Mouse (Mus musculus) mouse embryonic stem cell (cell line): ENCODE results near the gene C1qtnf6.

Experiments used
- in situ Hi-C, 2 experiments: fragments of 300-500 bp; cut with MboI; formaldehyde crosslinking; loops; 1 replicate in 1 of 2; 3 replicates in 1 of 2; pipeline ENCODE4 v1.14.3; 2019 to 2020; ENCODE audit warnings: low sequenced_read_pairs in 2 of 2, low pct_unique_long_range_greater_than_20kb in 1 of 2, mixed read lengths in 1 of 2; ENCODE audit not compliant: unreplicated experiment in 1 of 2

The C1qtnf6 gene

GRCm38 (mm10) chr15:78524163-78524562 is 7.1 kb downstream of the C1qtnf6 start:
- in situ Hi-C loops = no loop called here

GRCm38 (mm10) chr15:78521892-78522291 is 9.3 kb downstream of the C1qtnf6 start:
- in situ Hi-C loops = no loop called here

GRCm38 (mm10) chr15:78521331-78521730 is 9.9 kb downstream of the C1qtnf6 start:
- in situ Hi-C loops = no loop called here

DNA sequence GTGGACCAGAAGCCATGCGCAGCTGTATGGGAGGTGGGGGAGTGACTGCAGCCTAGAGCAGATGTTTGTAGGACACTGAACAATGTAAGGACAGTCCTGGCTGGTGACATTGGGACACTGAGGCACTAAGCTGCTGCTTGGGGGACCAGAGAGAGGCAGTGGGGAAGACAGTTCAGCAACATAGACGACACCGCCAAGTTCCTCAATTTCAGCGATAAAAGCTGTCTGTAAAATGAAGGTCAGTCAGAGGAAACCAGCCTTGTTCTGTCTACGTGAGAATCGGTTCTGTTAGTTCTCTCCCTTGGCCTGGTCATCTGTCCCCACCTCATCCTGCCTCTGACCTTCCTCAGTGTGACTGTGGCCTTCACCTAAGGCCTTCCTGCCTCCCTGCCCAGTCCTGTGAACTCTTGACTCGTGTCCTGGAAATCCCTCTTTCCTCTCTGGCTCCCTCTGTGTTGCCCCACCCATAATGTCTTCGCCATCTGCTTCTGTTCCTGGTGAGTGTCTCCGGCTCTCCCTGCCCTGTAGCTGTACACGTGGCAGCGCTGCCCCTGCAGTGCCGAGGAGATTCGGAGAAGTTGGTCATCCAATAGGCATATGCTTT is 11.0 kb downstream of the C1qtnf6 start:
- in situ Hi-C loops = no loop called here

- in situ Hi-C loops = no loop called here
Observed at GRCm38 (mm10) chr15:78518221-78518620, 13.0 kb downstream of the C1qtnf6 start.

DNA sequence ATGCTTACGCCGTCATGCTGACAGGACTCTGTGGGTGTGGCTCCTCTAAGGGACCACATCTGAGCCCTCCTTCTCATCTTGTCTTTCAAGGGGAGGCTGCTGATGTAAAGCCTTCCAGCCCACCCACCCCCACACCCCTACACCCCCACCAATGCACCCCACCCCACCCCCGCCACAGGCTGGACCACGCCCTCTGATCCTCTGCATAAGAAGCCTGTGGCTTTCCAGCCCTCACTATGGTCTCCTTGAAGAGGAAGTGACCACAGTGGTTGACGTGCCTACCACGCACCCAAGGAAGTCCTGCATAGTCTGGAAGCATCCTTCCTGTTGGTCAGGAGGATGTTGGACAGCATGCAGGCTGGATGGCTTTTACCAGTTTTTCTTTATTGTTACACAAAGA is 15.5 kb downstream of the C1qtnf6 start:
- in situ Hi-C loops = no loop called here

GRCm38 (mm10) chr15:78514393-78515146 is 16.6 kb downstream of the C1qtnf6 start:
- in situ Hi-C loops = no loop called here

DNA sequence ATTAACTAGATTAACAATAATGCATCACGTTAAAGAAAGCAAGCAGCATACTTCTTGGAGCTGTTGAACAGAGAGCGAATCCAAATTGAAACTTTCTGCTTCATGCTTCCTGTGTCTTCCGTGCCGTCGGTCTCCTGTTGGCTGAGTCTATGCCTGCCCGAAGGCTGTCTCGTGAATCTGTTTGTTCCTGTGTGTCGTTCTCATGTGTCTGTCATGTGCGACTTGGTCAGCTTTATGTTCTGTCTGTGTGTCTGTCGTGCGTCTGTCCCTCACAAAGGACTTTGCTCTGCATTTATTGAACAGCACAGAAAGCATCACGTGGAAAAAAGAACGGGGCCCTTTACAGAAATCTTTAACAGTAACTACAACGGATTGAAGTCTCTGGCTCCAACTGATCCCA is 18.2 kb downstream of the C1qtnf6 start:
- in situ Hi-C loops = no loop called here

- in situ Hi-C loops = no loop called here
Observed at GRCm38 (mm10) chr15:78511951-78512350, 19.3 kb downstream of the C1qtnf6 start.

DNA sequence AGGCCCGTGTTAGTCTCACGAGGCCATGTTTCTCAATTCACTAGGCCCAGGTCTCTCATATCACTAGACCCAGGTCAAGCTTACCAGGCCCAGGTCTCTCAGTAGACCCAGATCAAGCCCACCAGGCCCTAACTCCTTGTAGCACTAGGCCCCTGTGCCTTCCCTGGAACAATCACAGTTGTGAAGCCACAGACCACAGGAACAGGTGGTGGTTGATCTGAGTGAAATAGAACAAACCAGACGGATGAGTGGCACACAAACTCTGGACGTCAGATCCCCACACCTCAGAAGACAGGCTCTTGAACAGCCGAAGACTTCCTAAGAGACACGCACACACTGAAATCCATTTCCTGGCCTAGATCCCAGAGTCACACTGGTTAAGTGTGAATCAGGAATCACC is 20.5 kb downstream of the C1qtnf6 start:
- in situ Hi-C loops = no loop called here

DNA sequence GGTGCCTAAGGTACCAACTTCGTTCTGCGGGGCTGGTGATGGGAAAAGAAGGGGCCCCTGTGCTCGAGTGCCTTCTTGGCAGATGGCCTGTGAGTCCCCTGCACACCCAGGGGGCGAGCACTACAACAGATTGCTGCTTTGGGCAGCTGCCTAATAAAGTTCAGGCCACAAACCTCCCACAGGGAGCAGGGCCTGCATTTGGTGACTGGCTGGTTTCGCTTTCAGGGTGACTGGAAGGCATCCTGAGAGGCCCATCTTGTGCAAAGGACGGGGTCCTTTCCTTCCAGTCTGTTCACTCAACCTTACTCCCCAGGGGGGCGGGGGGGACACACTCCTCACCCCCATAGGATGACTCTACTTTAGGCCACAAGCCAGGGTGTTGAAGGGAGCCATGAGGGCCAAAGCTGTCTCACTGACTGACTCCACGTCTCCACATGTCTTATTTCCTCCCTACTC is 21.1 kb downstream of the C1qtnf6 start:
- in situ Hi-C loops = no loop called here

GRCm38 (mm10) chr15:78509297-78509899 is 21.8 kb downstream of the C1qtnf6 start:
- in situ Hi-C loops = no loop called here

GRCm38 (mm10) chr15:78508443-78508842 is 22.8 kb downstream of the C1qtnf6 start:
- in situ Hi-C loops = no loop called here

GRCm38 (mm10) chr15:78505541-78505940 is 25.7 kb downstream of the C1qtnf6 start:
- in situ Hi-C loops = no loop called here

DNA sequence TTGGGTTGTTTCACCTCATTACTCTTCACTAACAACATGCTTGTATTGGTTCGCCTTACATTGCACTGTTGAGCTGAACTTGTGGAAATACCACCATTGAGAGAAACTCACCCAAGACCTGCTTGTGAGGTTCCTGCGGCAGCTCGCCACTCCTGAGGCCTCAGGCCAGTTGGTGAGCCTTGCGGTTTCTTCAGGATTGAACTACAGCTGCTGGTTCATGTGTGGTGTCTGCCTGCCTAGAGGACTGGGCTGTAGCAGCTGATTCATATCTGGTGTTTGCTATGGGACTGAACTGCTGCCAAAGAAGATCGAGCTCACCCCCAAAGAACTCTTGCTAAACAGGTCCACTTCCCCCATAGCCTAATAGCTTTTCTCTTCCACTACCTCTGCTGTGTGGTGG is 26.4 kb downstream of the C1qtnf6 start:
- in situ Hi-C loops = no loop called here

DNA sequence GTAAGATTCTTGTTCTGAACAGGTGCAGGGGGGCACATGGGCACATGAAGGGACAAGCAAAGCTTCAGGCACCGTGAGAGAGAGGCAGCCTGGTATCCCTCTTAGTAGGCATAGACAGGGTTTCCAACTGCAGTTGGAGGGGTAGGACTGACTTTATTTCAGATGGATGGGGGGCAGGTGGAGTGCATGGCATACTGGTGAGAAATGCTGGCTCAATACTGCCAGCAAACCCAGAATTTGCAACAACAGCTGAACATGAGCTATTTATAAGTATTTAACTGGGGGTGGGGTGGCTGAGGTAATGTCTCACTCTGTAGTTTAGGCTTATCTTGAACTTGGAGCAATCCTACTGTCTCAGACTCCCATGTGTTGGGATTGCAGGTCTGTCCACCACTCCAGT is 27.2 kb downstream of the C1qtnf6 start:
- in situ Hi-C loops = no loop called here

DNA sequence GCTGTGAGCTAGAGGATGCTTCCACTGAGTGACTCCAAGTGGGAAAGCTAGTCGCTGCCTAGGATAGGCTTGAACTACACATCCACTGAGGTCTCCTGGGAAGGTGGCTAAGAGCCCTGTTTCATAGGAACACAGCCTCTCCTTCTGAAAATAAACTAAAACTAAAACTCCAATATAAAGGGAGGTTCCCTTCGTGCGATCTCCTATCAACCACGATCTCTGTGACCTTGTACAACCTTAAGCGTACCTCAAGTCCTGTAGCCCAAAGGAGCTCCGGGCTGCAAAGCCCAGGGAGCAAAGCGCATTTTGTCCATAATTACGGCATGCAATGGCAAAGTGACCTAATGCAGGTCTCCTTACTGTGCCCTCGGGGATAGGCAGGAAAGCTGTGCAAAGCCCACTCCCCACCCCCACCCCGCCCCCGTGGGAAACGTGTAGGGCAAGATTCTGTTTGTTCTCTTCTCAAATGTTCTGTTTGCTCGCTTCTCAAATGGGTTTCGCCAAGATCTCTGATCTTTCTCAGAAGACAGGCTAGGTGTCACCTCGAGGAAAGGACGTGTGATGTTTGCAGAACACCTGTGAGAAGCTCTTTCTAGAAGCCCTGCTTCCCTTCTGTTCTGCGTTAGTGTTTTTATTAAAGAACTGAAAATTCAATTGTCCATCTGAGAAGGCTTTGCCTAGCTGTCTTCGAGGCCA is 28.6 kb downstream of the C1qtnf6 start:
- in situ Hi-C loops = no loop called here

- in situ Hi-C loops = no loop called here
Observed at GRCm38 (mm10) chr15:78494968-78495406, 36.2 kb downstream of the C1qtnf6 start, which contains the start of gene Il2rb. Il2rb (minus strand) TSS chr15:78495271.

DNA sequence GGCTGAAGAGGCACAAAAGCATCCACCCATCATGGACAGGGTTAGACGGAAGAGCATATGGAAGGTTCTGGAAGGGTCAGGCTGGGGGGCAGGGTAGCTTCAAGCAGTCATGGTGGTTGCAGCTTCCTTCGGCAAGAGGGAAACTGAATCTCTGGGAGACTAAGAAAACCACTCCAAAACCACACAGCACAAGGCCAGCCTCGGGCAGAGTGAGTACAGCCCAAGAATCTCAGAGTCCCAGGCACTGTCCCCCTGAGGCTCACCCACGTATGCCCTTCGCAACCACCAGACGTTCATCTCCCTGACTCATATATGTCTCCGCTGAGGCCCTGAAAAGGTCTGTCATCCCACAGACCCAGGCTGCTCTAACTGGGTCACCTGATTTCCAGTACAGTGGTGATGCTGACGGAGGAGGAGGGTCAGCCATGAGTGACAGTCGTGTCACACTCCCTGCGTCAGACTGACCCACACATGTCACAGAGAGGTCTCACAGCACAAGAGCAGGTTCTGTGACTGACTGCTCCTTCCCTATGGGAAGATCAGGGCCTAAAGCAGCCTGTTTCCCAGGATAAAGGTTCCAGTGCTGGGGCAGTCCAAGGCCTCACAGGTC is 37.7 kb downstream of the C1qtnf6 start:
- in situ Hi-C loops = no loop called here
